Mouse (Mus musculus): ENCODE measurements around the gene Esyt2. TPM values are rescaled to one million over a fixed set of nuclear protein-coding genes. Genes with fewer than 3 reads are reported as not detected.
"Not testable (repeated sequence)": the region's sequence is repeated elsewhere in the genome, so short reads cannot be mapped to it uniquely, and the experiment has no call there.

The Esyt2 gene
- polyA plus RNA-seq, 1 experiment, result 20.4 TPM

DNA sequence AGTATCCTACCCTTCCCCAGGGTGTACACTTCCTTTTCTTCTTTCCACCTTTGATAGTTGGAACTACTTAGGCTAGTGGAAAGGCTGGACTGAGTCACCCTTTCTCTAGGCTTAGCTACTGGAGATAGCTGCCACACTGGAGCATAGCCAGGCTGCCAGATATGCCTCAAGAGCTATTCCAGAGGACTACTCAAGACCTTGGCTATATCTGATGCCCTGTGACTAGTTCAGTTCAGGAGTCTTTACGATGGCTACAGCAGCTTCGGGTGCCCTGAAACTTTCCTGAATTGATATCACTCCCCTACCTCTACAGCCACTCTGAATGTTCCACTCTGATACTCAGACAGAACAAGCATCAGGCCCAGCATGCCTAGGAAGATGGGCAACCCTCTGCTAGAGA, 16.2 kb upstream of the Esyt2 start:
- no peak overlapping the region for H3K4me3 ChIP-seq (ENCODE audit: control insufficient read depth, insufficient read depth, low read length)
- no peak for DNase-seq
- TF ChIP-seq POLR2A (IDR thresholded peaks at IDR 0.05; ENCODE audit: control insufficient read depth, extremely low read depth, insufficient read depth, low read length, poor library complexity) (no peak), CTCF (IDR thresholded peaks at IDR 0.05; ENCODE audit: borderline replicate concordance, control insufficient read depth, extremely low read depth, insufficient read depth, low read length, poor library complexity) (no peak)
- H3K27me3 ChIP-seq (ENCODE audit: control insufficient read depth, insufficient read depth, low read length), result no peaks in the 10 kb centered on the region
- WGBS, result 95% methylated on average over 2 of the region's 2 CpGs
- H3K27ac ChIP-seq (ENCODE audit: control insufficient read depth, insufficient read depth, low read length), result no peak overlapping the region
- H3K36me3 ChIP-seq (ENCODE audit: control insufficient read depth, insufficient read depth, low read length), result no peaks in the 10 kb centered on the region
- peaks cover 3% of the 10 kb centered on the region for H3K4me1 ChIP-seq (replicated peaks; ENCODE audit: control insufficient read depth, insufficient read depth, low read length)

DNA sequence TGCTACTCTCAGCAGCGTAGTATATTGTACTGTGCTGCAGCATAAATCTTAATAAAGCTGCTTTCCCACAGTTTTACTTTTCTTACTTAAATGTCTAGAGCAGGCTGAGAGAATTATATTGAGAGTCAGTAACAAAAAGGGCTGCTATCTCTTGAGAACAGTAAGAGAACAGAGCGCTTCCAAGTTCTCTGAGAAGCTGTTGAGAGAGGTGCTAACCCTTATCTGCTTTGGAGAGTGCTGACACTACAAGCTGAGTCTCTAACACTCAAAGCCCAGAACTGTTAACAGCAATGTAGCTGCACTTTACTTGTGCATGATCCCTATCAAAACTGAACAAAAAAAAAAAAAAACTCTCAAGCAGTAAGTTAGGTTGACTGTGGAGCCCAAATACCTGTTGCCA, 15.7 kb upstream of the Esyt2 start:
- Histone ChIP-seq H3K4me3 (ENCODE audit: control insufficient read depth, insufficient read depth, low read length) (no peak overlapping the region), H3K4me1 (replicated peaks; ENCODE audit: control insufficient read depth, insufficient read depth, low read length) (peaks cover 3% of the 10 kb centered on the region), H3K27me3 (ENCODE audit: control insufficient read depth, insufficient read depth, low read length) (no peaks in the 10 kb centered on the region), H3K27ac (ENCODE audit: control insufficient read depth, insufficient read depth, low read length) (no peak overlapping the region), H3K36me3 (ENCODE audit: control insufficient read depth, insufficient read depth, low read length) (no peaks in the 10 kb centered on the region)
- TF ChIP-seq POLR2A (IDR thresholded peaks at IDR 0.05; ENCODE audit: control insufficient read depth, extremely low read depth, insufficient read depth, low read length, poor library complexity) (no peak), CTCF (IDR thresholded peaks at IDR 0.05; ENCODE audit: borderline replicate concordance, control insufficient read depth, extremely low read depth, insufficient read depth, low read length, poor library complexity) (no peak)
- DNase-seq, result no peak
- 92% methylated on average over 2 of the region's 2 CpGs for WGBS

DNA sequence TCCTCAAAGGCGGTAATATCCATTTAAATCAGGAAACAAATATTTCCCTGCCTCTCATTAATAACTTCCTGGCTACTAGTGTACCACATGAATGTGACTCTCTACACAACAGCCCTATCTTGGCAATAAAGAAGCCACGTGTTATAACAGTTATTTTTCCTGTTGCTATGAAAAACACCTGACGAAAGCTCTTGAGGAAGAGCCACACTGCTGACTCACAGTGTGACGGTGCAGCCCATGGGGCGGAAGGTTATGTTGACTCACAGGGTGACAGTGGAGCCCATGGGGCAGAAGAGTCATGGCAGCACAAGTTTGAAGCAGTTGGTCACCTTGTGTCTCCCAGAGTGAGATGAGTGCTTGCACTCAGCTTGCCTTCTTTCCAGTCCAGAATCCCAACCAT, 11.5 kb upstream of the Esyt2 start:
- H3K36me3 ChIP-seq (ENCODE audit: control insufficient read depth, insufficient read depth, low read length), result no peaks in the 10 kb centered on the region
- H3K4me1 ChIP-seq (replicated peaks; ENCODE audit: control insufficient read depth, insufficient read depth, low read length), result no peaks in the 10 kb centered on the region; the same call in 1 of the 2 replicates
- no peak overlapping the region for H3K27ac ChIP-seq (ENCODE audit: control insufficient read depth, insufficient read depth, low read length)
- no peak for TF ChIP-seq CTCF (IDR thresholded peaks at IDR 0.05; ENCODE audit: borderline replicate concordance, control insufficient read depth, extremely low read depth, insufficient read depth, low read length, poor library complexity)
- TF ChIP-seq POLR2A (IDR thresholded peaks at IDR 0.05; ENCODE audit: control insufficient read depth, extremely low read depth, insufficient read depth, low read length, poor library complexity), result no peak
- no peak for DNase-seq
- H3K27me3 ChIP-seq (ENCODE audit: control insufficient read depth, insufficient read depth, low read length), result no peaks in the 10 kb centered on the region
- H3K4me3 ChIP-seq (ENCODE audit: control insufficient read depth, insufficient read depth, low read length), result no peak overlapping the region
- 50% methylated on average over 5 of the region's 5 CpGs for WGBS

DNA sequence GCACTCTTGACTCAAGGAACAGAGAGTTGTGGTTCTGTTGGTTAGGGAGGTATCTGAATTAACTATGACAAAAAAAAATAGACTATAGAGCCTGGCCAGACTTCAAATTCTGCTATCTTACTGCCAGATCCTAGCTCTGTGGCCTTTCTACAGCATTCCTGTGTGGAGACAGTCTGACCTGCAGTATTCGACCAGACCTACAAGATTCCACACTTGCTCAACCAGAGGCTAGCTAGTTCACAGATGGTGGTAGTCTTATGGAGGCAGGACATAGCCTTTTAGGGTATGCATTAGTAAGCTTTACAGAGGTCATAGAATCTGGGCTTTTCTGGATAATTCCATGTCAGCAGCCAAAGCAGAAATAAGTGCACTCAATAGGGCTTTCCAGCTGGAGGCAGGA, 10.5 kb upstream of the Esyt2 start:
- no peak for DNase-seq
- H3K36me3 ChIP-seq (ENCODE audit: control insufficient read depth, insufficient read depth, low read length), result no peaks in the 10 kb centered on the region
- no peak for TF ChIP-seq POLR2A (IDR thresholded peaks at IDR 0.05; ENCODE audit: control insufficient read depth, extremely low read depth, insufficient read depth, low read length, poor library complexity)
- no peak for TF ChIP-seq CTCF (IDR thresholded peaks at IDR 0.05; ENCODE audit: borderline replicate concordance, control insufficient read depth, extremely low read depth, insufficient read depth, low read length, poor library complexity)
- no peaks in the 10 kb centered on the region; the same call in 1 of the 2 replicates for H3K4me1 ChIP-seq (replicated peaks; ENCODE audit: control insufficient read depth, insufficient read depth, low read length)
- H3K27me3 ChIP-seq (ENCODE audit: control insufficient read depth, insufficient read depth, low read length), result no peaks in the 10 kb centered on the region
- WGBS, result 98% methylated on average over 1 of the region's 1 CpGs
- H3K4me3 ChIP-seq (ENCODE audit: control insufficient read depth, insufficient read depth, low read length), result no peak overlapping the region
- H3K27ac ChIP-seq (ENCODE audit: control insufficient read depth, insufficient read depth, low read length), result no peak overlapping the region

DNA sequence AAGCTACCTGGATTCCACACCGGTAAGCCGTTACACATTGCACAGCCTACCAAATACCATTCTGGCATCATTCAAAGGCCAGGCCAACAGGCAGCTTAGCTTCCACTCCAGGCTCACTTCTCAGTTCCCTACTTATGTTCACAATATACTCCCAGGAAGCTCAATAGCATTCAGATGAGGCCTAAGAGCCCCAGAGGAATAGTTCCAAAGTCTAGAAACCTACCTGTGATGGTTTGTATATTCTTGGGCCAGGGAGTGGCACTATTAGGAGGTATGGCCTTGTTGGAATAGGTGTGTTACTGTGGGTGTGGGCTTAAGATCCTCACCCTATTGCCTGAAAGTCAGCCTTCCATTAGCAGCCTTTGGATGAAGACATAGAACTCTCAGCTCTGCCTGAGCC, 9.9 kb upstream of the Esyt2 start:
- no peak for TF ChIP-seq POLR2A (IDR thresholded peaks at IDR 0.05; ENCODE audit: control insufficient read depth, extremely low read depth, insufficient read depth, low read length, poor library complexity)
- no peak for TF ChIP-seq CTCF (IDR thresholded peaks at IDR 0.05; ENCODE audit: borderline replicate concordance, control insufficient read depth, extremely low read depth, insufficient read depth, low read length, poor library complexity)
- Histone ChIP-seq H3K27ac (ENCODE audit: control insufficient read depth, insufficient read depth, low read length) (no peak overlapping the region), H3K4me3 (ENCODE audit: control insufficient read depth, insufficient read depth, low read length) (no peak overlapping the region), H3K36me3 (ENCODE audit: control insufficient read depth, insufficient read depth, low read length) (no peaks in the 10 kb centered on the region), H3K27me3 (ENCODE audit: control insufficient read depth, insufficient read depth, low read length) (no peaks in the 10 kb centered on the region), H3K4me1 (replicated peaks; ENCODE audit: control insufficient read depth, insufficient read depth, low read length) (no peaks in the 10 kb centered on the region; the same call in 1 of the 2 replicates)
- 95% methylated on average over 2 of the region's 2 CpGs for WGBS
- no peak for DNase-seq

DNA sequence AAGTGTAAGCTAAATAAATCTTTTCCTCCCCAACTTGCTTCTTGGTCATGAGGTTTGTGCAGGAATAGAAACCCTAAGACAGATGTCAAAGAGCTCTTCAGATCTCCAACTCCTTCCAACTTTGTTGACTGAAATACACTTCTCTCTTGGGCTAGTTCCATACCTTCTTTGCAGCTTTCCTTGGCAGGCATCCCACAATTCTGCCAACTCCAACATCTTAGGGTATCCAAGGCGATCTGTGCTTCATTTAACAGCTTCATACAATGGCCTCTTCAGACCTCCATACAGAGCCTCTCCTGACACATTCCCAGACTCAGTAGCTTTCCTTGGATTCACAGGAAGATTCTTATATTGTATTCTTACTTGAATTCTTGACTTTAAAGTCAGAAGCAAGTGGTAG, 7.3 kb upstream of the Esyt2 start:
- 91% methylated on average over 1 of the region's 1 CpGs for WGBS
- no peak overlapping the region for H3K27ac ChIP-seq (ENCODE audit: control insufficient read depth, insufficient read depth, low read length)
- no peaks in the 10 kb centered on the region for H3K36me3 ChIP-seq (ENCODE audit: control insufficient read depth, insufficient read depth, low read length)
- TF ChIP-seq POLR2A (IDR thresholded peaks at IDR 0.05; ENCODE audit: control insufficient read depth, extremely low read depth, insufficient read depth, low read length, poor library complexity), result no peak
- TF ChIP-seq CTCF (IDR thresholded peaks at IDR 0.05; ENCODE audit: borderline replicate concordance, control insufficient read depth, extremely low read depth, insufficient read depth, low read length, poor library complexity), result no peak
- DNase-seq, result no peak
- no peaks in the 10 kb centered on the region for H3K27me3 ChIP-seq (ENCODE audit: control insufficient read depth, insufficient read depth, low read length)
- no peaks in the 10 kb centered on the region; the same call in 1 of the 2 replicates for H3K4me1 ChIP-seq (replicated peaks; ENCODE audit: control insufficient read depth, insufficient read depth, low read length)
- no peak overlapping the region for H3K4me3 ChIP-seq (ENCODE audit: control insufficient read depth, insufficient read depth, low read length)

DNA sequence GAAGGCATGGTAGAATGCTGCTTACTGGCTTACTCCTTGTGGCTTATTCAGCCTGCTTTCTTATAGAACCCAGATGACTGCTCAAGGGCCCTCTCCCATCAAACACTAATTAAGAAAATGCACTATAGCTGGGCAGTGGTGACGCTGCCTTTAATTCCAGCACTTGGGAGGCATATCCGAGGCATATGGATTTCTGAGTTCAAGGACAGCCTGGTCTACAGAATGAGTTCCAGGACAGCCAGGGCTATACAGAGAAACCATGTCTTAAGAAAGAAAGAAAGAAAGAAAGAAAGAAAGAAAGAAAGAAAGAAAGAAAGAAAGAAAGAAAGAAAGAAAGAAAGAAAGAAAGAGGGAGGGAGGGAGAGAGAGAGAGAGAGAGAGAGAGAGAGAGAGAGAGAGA, 5.9 kb upstream of the Esyt2 start, which contains the start of gene Gm11027:
Gene Gm11027 (plus strand): TSS at position 301 of the 400 bp plus-strand sequence.
- not testable (repeated sequence) for H3K27me3 ChIP-seq (ENCODE audit: control insufficient read depth, insufficient read depth, low read length); H3K4me1 ChIP-seq (replicated peaks; ENCODE audit: control insufficient read depth, insufficient read depth, low read length); H3K4me3 ChIP-seq (ENCODE audit: control insufficient read depth, insufficient read depth, low read length); H3K27ac ChIP-seq (ENCODE audit: control insufficient read depth, insufficient read depth, low read length); H3K36me3 ChIP-seq (ENCODE audit: control insufficient read depth, insufficient read depth, low read length); DNase-seq
- WGBS, result 95% methylated on average over 2 of the region's 2 CpGs
